Mouse (Mus musculus) heart, embryonic 15.5 days (tissue): Measurements from ENCODE around the gene Ly6g5b. TPM values are rescaled to one million over a fixed set of nuclear protein-coding genes. Genes with fewer than 3 reads are reported as not detected.

Experiments
- ATAC-seq: fragments of 200-750 bp; cut with Nextera tagmentation; replicated peaks from 2 replicates; pipeline ENCODE4 v1.8.0; 2017; ENCODE audit warnings: low read depth, moderate TSS enrichment; ENCODE audit not compliant: insufficient number of reproducible peaks, insufficient read depth, low FRiP score
- H3K27ac ChIP-seq: fragments of 300-500 bp; sonication (generic); 2 replicates; pipeline ENCODE4 v1.5.1; 2015; ENCODE audit warnings: mild to moderate bottlenecking, inconsistent platforms
- H3K27me3 ChIP-seq: fragments of 300-500 bp; sonication (generic); 2 replicates; pipeline ENCODE4 v1.6.1; 2015; ENCODE audit warnings: inconsistent platforms
- H3K36me3 ChIP-seq: fragments of 300-500 bp; sonication (generic); 2 replicates; pipeline ENCODE4 v1.6.1; 2015; ENCODE audit warnings: mild to moderate bottlenecking, inconsistent platforms
- H3K4me1 ChIP-seq: fragments of 300-500 bp; sonication (generic); replicated peaks from 2 replicates; pipeline ENCODE4 v1.6.1; 2015; ENCODE audit warnings: inconsistent platforms
- H3K4me2 ChIP-seq: fragments of 300-500 bp; sonication (generic); 2 replicates; pipeline ENCODE4 v1.6.1; 2015; ENCODE audit warnings: inconsistent platforms, mild to moderate bottlenecking, moderate library complexity
- H3K4me3 ChIP-seq: fragments of 300-500 bp; sonication (generic); 2 replicates; pipeline ENCODE4 v1.5.1; 2015; ENCODE audit warnings: mild to moderate bottlenecking, inconsistent platforms
- H3K9ac ChIP-seq: fragments of 300-500 bp; sonication (generic); 2 replicates; pipeline ENCODE4 v1.6.1; 2015; ENCODE audit warnings: mild to moderate bottlenecking, inconsistent platforms
- H3K9me3 ChIP-seq: fragments of 300-500 bp; sonication (generic); replicated peaks from 2 replicates; pipeline ENCODE4 v1.6.1; 2016; ENCODE audit warnings: inconsistent platforms
- WGBS: fragments of 180-500 bp; shearing (Covaris S2); methylation state at CpG from one replicate; pipeline ENCODE4 v1.1.7; 2015; ENCODE audit warnings: mixed read lengths; 5-methylcytosine and 5-hydroxymethylcytosine counted together
- polyA plus RNA-seq: library from polyadenylated mRNA; unstranded; fragments of >200 nt; fragmentation: Nextera tagmentation; extraction: Ambion mirVana; gene quantifications from 2 replicates; pipeline ENCODE4 v1.2.1, GENCODE M21; 2015

Ly6g5b gene
- polyA plus RNA-seq, 1 experiment from 2014 or later, result 0.31 TPM

- peaks cover 4% of the 10 kb centered on the region; the same call in 1 of the 2 replicates for H3K27me3 ChIP-seq
- no peak for ATAC-seq
- no peaks in the 10 kb centered on the region for H3K36me3 ChIP-seq
- H3K4me1 ChIP-seq, result peaks cover 26% of the 10 kb centered on the region
- no peaks in the 10 kb centered on the region for H3K9me3 ChIP-seq
- H3K27ac ChIP-seq, result peak within 1 kb of the TSS; percentile 10; the same call in 1 of the 2 replicates
- WGBS, result 33% methylated on average over 10 of the region's 10 CpGs
- peak within 1 kb of the TSS; percentile 59 for H3K4me2 ChIP-seq
- H3K9ac ChIP-seq, result peak within 1 kb of the TSS; percentile 42
- H3K4me3 ChIP-seq, result peak within 1 kb of the TSS; percentile 37
Measured at GRCm38 (mm10) chr17:35076507-35077176, 38.6 kb downstream of the Ly6g5b start, which contains the start of gene Ly6g6e. Gene Ly6g6e, plus strand, starts transcription at chr17:35076902.

GRCm38 (mm10) chr17:35074097-35074496 lies 41.1 kb downstream of the Ly6g5b start:
- H3K4me1 ChIP-seq, result peaks cover 20% of the 10 kb centered on the region
- 47% methylated on average over 17 of the region's 17 CpGs for WGBS
- peaks cover 2% of the 10 kb centered on the region; the same call in 1 of the 2 replicates for H3K27me3 ChIP-seq
- no peak overlapping the region for H3K4me2 ChIP-seq
- H3K36me3 ChIP-seq, result no peaks in the 10 kb centered on the region
- H3K9ac ChIP-seq, result no peak overlapping the region
- H3K27ac ChIP-seq, result no peak overlapping the region
- H3K4me3 ChIP-seq, result no peak overlapping the region
- ATAC-seq, result no peak
- H3K9me3 ChIP-seq, result no peaks in the 10 kb centered on the region

- 70% methylated on average over 9 of the region's 9 CpGs for WGBS
- H3K4me3 ChIP-seq, result no peak overlapping the region
- no peaks in the 10 kb centered on the region for H3K9me3 ChIP-seq
- H3K9ac ChIP-seq, result no peak overlapping the region
- no peak overlapping the region for H3K27ac ChIP-seq
- H3K4me2 ChIP-seq, result no peak overlapping the region
- no peak for ATAC-seq
- H3K4me1 ChIP-seq, result peaks cover 5% of the 10 kb centered on the region
- peaks cover 27% of the 10 kb centered on the region for H3K27me3 ChIP-seq
- no peaks in the 10 kb centered on the region for H3K36me3 ChIP-seq
Measured at GRCm38 (mm10) chr17:35071454-35071853, 43.8 kb downstream of the Ly6g5b start.

GRCm38 (mm10) chr17:35070556-35071229 lies 44.5 kb downstream of the Ly6g5b start:
- Histone ChIP-seq H3K9me3 (no peaks in the 10 kb centered on the region), H3K4me2 (no peak overlapping the region), H3K36me3 (no peaks in the 10 kb centered on the region), H3K9ac (no peak overlapping the region), H3K27me3 (peaks cover 34% of the 10 kb centered on the region), H3K4me3 (no peak overlapping the region), H3K4me1 (peaks cover 6% of the 10 kb centered on the region), H3K27ac (no peak overlapping the region)
- 41% methylated on average over 6 of the region's 6 CpGs for WGBS
- ATAC-seq, result no peak

- no peaks in the 10 kb centered on the region for H3K36me3 ChIP-seq
- WGBS, result 69% methylated on average over 17 of the region's 17 CpGs
- H3K4me2 ChIP-seq, result no peak overlapping the region
- peaks cover 22% of the 10 kb centered on the region for H3K4me1 ChIP-seq
- no peak overlapping the region for H3K9ac ChIP-seq
- ATAC-seq, result no peak
- no peaks in the 10 kb centered on the region for H3K9me3 ChIP-seq
- no peak overlapping the region for H3K27ac ChIP-seq
- peaks cover 51% of the 10 kb centered on the region for H3K27me3 ChIP-seq
- no peak overlapping the region for H3K4me3 ChIP-seq
Measured at GRCm38 (mm10) chr17:35068213-35068914, 46.9 kb downstream of the Ly6g5b start.

GRCm38 (mm10) chr17:35066084-35066483 lies 49.1 kb downstream of the Ly6g5b start, which contains the start of gene Mpig6b:
Gene Mpig6b, minus strand, starts transcription at chr17:35066184.
- Histone ChIP-seq H3K9me3 (no peaks in the 10 kb centered on the region), H3K9ac (peak within 1 kb of the TSS; percentile 34), H3K36me3 (peaks cover 8% of the 10 kb centered on the region; the same call in 1 of the 2 replicates), H3K4me2 (peak within 1 kb of the TSS; percentile 78), H3K4me1 (peaks cover 26% of the 10 kb centered on the region), H3K27ac (no peak within 1 kb of the TSS), H3K27me3 (peaks cover 51% of the 10 kb centered on the region), H3K4me3 (peak within 1 kb of the TSS; percentile 47)
- ATAC-seq, result no peak
- 44% methylated on average over 10 of the region's 10 CpGs for WGBS

- Histone ChIP-seq H3K27ac (0 out of 2 replicates have a peak within 1 kb of the TSS, but pooled peaks have one; percentile 34), H3K36me3 (peaks cover 13% of the 10 kb centered on the region; the same call in 1 of the 2 replicates), H3K4me2 (peak within 1 kb of the TSS; percentile 78), H3K4me3 (peak within 1 kb of the TSS; percentile 47), H3K4me1 (peaks cover 30% of the 10 kb centered on the region), H3K9ac (peak within 1 kb of the TSS; percentile 34), H3K9me3 (no peaks in the 10 kb centered on the region), H3K27me3 (peaks cover 51% of the 10 kb centered on the region)
- ATAC-seq, result no peak; the same call in 1 of the 2 replicates
- 3% methylated on average over 48 of the region's 48 CpGs for WGBS
Measured at GRCm38 (mm10) chr17:35064951-35065947, 50.0 kb downstream of the Ly6g5b start, which contains the start of gene Ly6g6c. Gene Ly6g6c, plus strand, starts transcription at chr17:35065388.

- peaks cover 13% of the 10 kb centered on the region; the same call in 1 of the 2 replicates for H3K36me3 ChIP-seq
- H3K9me3 ChIP-seq, result no peaks in the 10 kb centered on the region
- H3K4me3 ChIP-seq, result peak overlapping the region; percentile 47
- no peak for ATAC-seq
- H3K27ac ChIP-seq, result 0 out of 2 replicates have a peak overlapping the region, but pooled peaks have one; percentile 34
- H3K4me2 ChIP-seq, result peak overlapping the region; percentile 78
- 0 out of 2 replicates have a peak overlapping the region, but pooled peaks have one; percentile 34 for H3K9ac ChIP-seq
- peaks cover 51% of the 10 kb centered on the region for H3K27me3 ChIP-seq
- peaks cover 35% of the 10 kb centered on the region for H3K4me1 ChIP-seq
- WGBS, result 33% methylated on average over 10 of the region's 10 CpGs
Measured at GRCm38 (mm10) chr17:35064378-35064877, 50.8 kb downstream of the Ly6g5b start.
